Mouse (Mus musculus) retina, postnatal 7 days (tissue): ENCODE measurements around the gene Exoc3l.
A peak's percentile ranks its signal among the peaks of the same experiment; 100 is the strongest.

Source experiments
- DNase-seq: peaks from one replicate; pipeline ENCODE4 v3.0.0-alpha.2; 2012; ENCODE audit warnings: low read depth, low spot score

Gene Exoc3l

GRCm38 (mm10) chr8:105295895-105296573, at the start of gene Exoc3l:
Gene Exoc3l, minus strand, starts transcription at chr8:105296101.
- no peak for DNase-seq

DNA sequence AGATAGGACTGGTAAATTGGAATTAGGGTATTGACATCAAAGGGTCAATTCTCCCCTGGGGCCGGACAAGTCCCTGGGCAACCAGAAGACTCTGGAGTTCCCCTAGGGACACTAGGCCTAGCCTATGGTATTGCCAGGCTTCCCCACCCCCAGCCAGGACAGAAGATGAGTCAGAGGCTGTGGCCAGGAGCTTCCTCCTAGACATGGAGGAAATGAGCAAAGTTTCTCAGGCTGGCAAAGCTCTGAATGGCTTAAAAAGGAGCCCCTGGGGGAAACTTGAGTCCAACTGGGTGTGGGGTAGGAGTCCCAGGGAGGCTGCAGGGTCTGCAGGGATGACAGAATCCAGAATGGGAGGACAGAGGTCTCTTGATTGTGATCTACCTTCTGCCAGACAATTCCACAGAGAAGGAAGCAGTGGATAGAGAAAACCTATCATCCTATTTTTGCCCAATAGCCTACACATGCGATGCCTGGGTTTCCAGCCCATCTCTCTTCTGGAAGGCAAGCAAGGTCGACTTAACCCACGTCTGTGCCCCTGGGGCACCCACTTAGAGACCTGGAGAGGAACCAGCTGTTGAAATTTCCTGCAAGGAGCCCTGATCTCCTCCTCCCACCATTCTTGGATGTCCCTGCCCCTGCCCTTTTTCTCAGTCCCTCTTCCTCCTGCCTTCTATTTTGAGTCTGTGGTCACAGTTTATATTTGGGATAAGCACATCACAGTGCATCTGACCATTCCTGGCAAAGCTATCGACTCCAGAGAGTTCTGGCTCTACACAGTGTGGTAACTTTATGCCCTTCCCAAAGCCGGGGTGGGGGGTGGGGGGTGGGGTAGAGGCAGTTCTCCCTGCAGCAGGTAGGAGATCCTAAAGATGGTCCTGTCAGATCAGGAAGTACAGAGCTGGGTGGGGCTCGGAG, 49.4 kb upstream of the Exoc3l start:
- DNase-seq: no peak

GRCm38 (mm10) chr8:105343791-105344574, 48.1 kb upstream of the Exoc3l start:
- no peak for DNase-seq

DNA sequence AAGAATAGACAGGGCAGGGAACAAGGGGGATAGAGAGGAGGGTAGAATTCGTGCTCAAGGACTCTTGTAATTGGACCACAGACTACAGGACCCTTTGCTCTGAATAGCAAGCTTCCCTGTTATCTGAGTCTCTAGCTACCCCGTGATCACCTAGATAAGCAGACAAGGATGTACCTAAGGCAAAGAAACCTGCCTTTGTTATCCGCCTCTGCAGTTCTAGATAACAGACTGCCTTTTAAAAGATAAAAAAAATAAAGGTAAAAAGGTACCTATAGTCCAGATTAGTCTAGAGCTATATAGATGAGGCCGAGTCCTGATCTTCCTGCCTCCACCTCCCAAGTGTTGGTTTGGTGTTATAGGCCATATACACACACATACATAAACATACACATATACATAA, 46.9 kb upstream of the Exoc3l start:
- no peak for DNase-seq

- no peak for DNase-seq
These were observed 45.5 kb upstream of the Exoc3l start for GRCm38 (mm10) chr8:105341399-105341798.

- no peak for DNase-seq
These were observed 44.2 kb upstream of the Exoc3l start for GRCm38 (mm10) chr8:105339886-105340635.

- no peak for DNase-seq
These were observed 43.1 kb upstream of the Exoc3l start for GRCm38 (mm10) chr8:105338992-105339391.

GRCm38 (mm10) chr8:105336373-105337130, 40.7 kb upstream of the Exoc3l start:
- DNase-seq: no peak

DNA sequence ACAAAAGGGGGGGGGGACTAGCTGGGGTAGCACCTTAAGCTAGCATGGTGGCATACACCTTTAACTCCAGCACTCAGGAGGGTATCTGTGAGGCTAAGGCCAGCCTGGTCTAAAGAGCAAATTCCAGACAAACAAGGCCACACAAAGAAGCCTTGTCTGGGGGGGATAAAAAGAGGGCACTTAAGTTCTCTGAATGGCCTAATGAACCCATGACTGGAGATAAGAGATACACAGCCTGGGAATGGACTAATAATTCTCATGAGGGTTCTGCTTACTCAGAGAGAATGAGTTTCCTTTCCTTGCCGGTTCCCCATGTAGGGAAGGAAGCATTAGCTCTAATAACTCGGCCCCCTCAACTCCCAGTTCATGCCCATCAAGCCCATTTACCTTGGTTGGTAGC, 36.6 kb upstream of the Exoc3l start:
- DNase-seq: no peak

GRCm38 (mm10) chr8:105331931-105332330, 36.0 kb upstream of the Exoc3l start:
- no peak for DNase-seq

DNA sequence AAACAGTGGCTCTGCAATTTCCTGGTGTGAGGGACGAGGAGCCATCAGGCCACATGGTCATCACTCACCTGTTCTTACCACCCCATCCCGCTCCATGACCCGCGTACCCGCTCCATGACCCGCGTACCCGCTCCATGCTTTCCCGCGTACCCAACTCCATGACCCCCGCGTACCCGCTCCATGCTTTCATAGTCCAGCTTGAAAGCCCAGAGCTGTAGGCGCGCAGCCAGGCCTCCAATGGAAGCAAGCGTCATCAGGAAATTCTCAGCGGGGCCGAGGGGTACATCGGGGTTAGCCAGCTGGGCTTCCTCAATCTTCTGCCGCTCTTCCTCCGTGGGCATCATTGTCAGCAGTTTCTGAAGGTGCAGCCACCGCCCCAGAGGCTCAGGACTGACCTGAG, 35.6 kb upstream of the Exoc3l start:
- no peak for DNase-seq

DNA sequence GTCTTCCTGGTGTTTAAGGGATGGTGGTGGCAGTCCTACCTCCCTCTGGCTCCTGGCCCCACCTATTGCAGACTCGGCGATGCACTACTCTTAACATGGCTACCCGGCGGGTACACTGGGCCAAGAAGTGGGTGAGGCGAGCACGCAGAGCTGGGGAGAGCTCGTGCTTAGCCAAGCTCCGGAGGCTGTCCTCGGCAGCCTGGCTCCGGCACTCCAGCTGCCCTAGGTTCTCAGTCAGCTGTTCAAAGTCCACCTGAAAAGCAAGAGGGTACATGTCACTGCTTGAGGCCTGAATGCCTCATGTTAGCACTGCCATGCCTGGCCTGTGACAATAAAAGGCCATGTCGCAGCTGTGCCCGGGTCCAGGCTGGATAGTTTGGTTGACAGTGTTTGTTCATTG, 34.4 kb upstream of the Exoc3l start:
- DNase-seq: no peak

DNA sequence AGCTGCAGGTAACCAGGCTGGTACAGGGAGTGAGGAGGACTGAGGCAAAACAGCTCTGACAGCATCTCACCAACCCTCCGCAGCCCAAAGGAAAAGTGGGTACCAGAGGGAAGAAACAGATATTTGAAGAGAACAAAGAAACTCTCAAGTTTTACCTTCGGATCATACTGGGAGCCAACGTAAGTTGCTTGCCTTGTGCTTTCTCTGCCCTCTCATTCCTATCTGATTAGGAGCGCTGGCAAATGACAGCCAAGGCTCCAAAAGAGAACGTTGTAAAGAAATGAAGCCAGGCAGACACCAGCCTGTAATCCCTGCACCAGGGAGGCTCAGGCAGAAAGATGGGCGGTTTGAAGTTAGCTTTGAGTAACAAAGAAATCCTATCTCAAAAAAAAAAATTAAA, 31.1 kb upstream of the Exoc3l start:
- DNase-seq: no peak

GRCm38 (mm10) chr8:105326141-105326672, 30.3 kb upstream of the Exoc3l start, which contains the start of the genes Lrrc29 and Tmem208:
Gene Lrrc29, minus strand, starts transcription at chr8:105326278.
Gene Tmem208, plus strand, starts transcription at chr8:105326354.
- DNase-seq: peak; percentile 90

GRCm38 (mm10) chr8:105325641-105326093, 29.8 kb upstream of the Exoc3l start:
- no peak for DNase-seq

GRCm38 (mm10) chr8:105323183-105323582, 27.3 kb upstream of the Exoc3l start:
- no peak for DNase-seq

DNA sequence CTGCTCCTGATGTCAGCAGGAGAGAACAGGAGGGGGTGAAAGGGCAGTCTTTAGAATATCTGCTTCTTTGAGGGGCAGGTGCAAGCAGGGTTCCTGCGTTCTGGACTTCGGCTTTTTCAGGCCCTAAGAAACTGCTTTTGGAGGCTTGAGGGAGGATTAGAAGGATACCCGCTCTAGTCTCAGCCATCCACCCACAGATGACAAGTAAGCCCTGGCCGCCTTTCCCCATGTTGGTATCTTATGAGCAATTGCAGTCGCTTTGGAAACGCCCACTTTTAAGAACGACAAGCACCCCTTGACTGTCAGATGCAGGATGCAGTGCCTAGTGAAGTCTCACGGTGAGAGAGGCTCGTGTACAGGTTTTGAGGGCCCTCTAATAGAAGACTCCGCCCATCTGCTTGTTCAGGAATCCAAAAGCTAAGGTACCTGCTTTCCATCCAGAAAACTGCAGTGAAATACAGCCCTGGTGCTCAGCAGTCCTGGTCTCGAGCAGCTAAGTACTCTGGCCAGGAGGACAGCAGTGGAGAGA, 22.8 kb upstream of the Exoc3l start:
- no peak for DNase-seq

- no peak for DNase-seq
These were observed 22.0 kb upstream of the Exoc3l start for GRCm38 (mm10) chr8:105317941-105318340.

DNA sequence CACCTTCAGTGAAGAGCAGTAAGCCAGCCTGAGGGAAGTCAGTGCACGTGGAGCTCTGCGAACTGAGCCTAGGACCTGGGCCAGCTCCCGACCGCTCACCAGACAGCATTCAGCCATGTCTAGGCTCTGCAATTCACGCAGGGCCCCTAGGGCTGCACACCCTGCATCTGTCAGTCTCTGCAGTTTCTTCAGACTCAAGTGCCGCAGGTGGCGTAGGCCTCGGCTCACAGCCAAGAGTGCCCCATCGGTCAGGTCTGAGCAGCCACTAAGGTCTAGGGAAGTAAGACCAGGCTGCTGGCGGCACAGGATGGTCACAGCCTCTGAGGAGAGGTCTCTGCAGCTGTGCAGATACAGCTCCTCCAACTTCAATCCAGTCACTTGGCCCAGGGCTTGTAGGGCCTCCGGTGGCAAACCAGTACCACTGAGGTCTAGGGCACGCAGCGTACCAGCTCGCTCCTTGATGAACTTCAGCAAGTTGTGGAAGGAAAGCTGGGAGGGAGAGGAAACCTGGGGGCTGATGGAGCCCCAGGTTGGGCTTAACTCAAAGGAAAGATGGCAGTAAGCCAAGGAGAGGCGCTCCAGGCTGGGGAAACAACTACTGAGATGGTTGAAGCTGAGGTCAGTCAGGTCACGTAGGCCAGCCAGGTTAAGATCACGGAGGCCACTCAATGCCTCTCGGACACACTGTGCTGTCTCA, 19.3 kb upstream of the Exoc3l start:
- no peak for DNase-seq
